ENCODE assay signal across 9 mouse cellular contexts in the genomic region with DNA sequence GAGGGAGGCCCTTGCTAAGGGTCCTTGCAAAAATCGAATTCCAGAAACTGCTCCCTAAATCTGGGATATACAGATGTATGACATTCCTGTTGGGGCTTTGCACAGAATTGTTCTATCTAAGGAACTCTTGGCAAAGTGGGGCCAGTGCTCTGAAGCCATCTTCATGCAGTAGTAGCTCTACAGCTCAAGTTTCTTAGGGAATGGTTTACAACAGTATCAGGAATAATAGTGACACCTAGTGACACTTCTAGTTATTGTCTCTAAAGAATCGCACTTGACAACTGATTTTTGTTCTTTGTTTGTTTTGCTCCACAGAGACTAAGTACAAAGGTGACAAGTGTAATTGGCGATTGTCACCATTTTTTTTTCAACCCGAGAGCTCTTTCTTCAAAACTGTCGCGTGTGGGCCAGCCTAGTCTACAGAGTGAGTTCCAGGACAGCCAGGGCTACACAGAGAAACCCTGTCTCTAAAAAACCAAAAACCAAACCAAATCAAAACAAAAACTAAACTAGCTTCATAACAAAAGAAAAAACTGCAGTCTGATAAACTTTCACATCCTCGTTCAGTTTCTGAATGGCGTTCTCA. TPM values are rescaled to one million over a fixed set of nuclear protein-coding genes. Genes with fewer than 3 reads are reported as not detected.
DNase-seq lines count a peak whose midpoint lies in the region; ATAC-seq and TF ChIP-seq lines count a peak whose summit lies in the region.
"Had no signal": no experiment of that assay in that cellular context is flagged by ENCODE, and none has a peak within 500 bp of the region (broad histone marks: within the 10 kb centered on the region; RNA-seq: fewer than 3 reads in every experiment).

No protein-coding gene starts in this region.

- ATAC-seq in CD4-positive, CD25-positive, alpha-beta regulatory T cell, adult 4 months = peak; percentile 61
- ATAC-seq in embryonic facial prominence, embryonic 14.5 days (ENCODE audit: low read depth) = peak; percentile 15; the same call in 1 of the 2 replicates
- peak; percentile 71 for ATAC-seq in megakaryocyte progenitor cell, adult 5-6 weeks (replicated peaks; ENCODE audit: poor library complexity)

- intact Hi-C loops in heart, adult 2 months (cut with DNase I) = loop anchor here (1.0 to 10.0 kb wide), 5 partner anchors 119 to 444 kb away; no protein-coding TSS in a partner anchor

- no peak for DNase-seq in heart, adult 2 months
- DNase-seq in heart, postnatal 4 days = no peak
- DNase-seq in embryonic facial prominence, embryonic 14.5 days (ENCODE audit: low spot score) = peak; percentile 89
- no peak for DNase-seq in ovary, postnatal 14 days (ENCODE audit: low spot score)
- no peak for DNase-seq in heart, embryonic 10.5 days (ENCODE audit: low spot score)
- no peak for DNase-seq in urinary bladder, adult 2 months (ENCODE audit: low spot score)

- no peak overlapping the region for H3K27ac ChIP-seq in heart, adult 2 months
- H3K27ac ChIP-seq in embryonic facial prominence, embryonic 14.5 days (replicated peaks; ENCODE audit: low read depth, low read length) = no peak overlapping the region
- H3K27ac ChIP-seq in heart, embryonic 10.5 days = no peak overlapping the region
- H3K27ac ChIP-seq: limb, embryonic 12.5 days had no signal

- no peak overlapping the region for H3K9ac ChIP-seq in heart, adult 2 months (ENCODE audit: low read depth, low read length)
- no peak overlapping the region for H3K9ac ChIP-seq in embryonic facial prominence, embryonic 14.5 days (ENCODE audit: low read depth, low read length)
- H3K9ac ChIP-seq: limb, embryonic 12.5 days had no signal

- peaks cover 2% of the 10 kb centered on the region for H3K4me1 ChIP-seq in heart, adult 2 months (ENCODE audit: control insufficient read depth, insufficient read depth, low read length)
- H3K4me1 ChIP-seq in embryonic facial prominence, embryonic 14.5 days (ENCODE audit: control insufficient read depth, insufficient read depth, low read length) = peaks cover 3% of the 10 kb centered on the region; the same call in 1 of the 2 replicates
- 0 out of 2 replicates have a peak, but pooled peaks cover 2% of the 10 kb centered on the region for H3K4me1 ChIP-seq in heart, embryonic 10.5 days

- TF ChIP-seq EP300 in heart, adult 2 months (IDR thresholded peaks at IDR 0.05; ENCODE audit: insufficient read depth, low read depth, low read length) = no peak

- no peak for TF ChIP-seq POLR2A in heart, adult 2 months (IDR thresholded peaks at IDR 0.05; ENCODE audit: insufficient read depth, low read depth, low read length)

- 0 out of 2 replicates have a peak overlapping the region, but pooled peaks have one; percentile 10 for H3K4me2 ChIP-seq in embryonic facial prominence, embryonic 14.5 days (ENCODE audit: low read depth, low read length)
- H3K4me2 ChIP-seq: limb, embryonic 12.5 days had no signal

- WGBS in heart, adult 2 months = 9% methylated on average over 8 of the region's 8 CpGs
- 23% methylated on average over 8 of the region's 8 CpGs for WGBS in embryonic facial prominence, embryonic 14.5 days
- 30% methylated on average over 8 of the region's 8 CpGs for WGBS in heart, embryonic 10.5 days

- no peaks in the 10 kb centered on the region for H3K79me2 ChIP-seq in heart, adult 2 months (replicated peaks; ENCODE audit: control insufficient read depth, insufficient read depth, low read length)

- no peaks in the 10 kb centered on the region for H3K27me3 ChIP-seq in heart, adult 2 months (ENCODE audit: control insufficient read depth, insufficient read depth, low read length)
- H3K27me3 ChIP-seq in embryonic facial prominence, embryonic 14.5 days (replicated peaks; ENCODE audit: control insufficient read depth, insufficient read depth, low read length) = no peaks in the 10 kb centered on the region
- 0 out of 2 replicates have a peak, but pooled peaks cover 12% of the 10 kb centered on the region for H3K27me3 ChIP-seq in heart, embryonic 10.5 days (ENCODE audit: insufficient read depth, poor library complexity, severe bottlenecking)

- H3K9me3 ChIP-seq in embryonic facial prominence, embryonic 14.5 days (ENCODE audit: control insufficient read depth, low read length) = no peaks in the 10 kb centered on the region
- no peaks in the 10 kb centered on the region for H3K9me3 ChIP-seq in heart, embryonic 10.5 days
- H3K9me3 ChIP-seq: limb, embryonic 12.5 days had no signal

- TF ChIP-seq CTCF in heart, adult 2 months (IDR thresholded peaks at IDR 0.05) = peak; percentile 82

- H3K36me3 ChIP-seq in heart, adult 2 months (ENCODE audit: control insufficient read depth, insufficient read depth, low read length) = no peaks in the 10 kb centered on the region
- H3K36me3 ChIP-seq in embryonic facial prominence, embryonic 14.5 days (ENCODE audit: control insufficient read depth, insufficient read depth, low read length) = peaks cover 8% of the 10 kb centered on the region
- peaks cover 6% of the 10 kb centered on the region; the same call in 1 of the 2 replicates for H3K36me3 ChIP-seq in heart, embryonic 10.5 days

- H3K4me3 ChIP-seq in heart, adult 2 months = no peak overlapping the region
- no peak overlapping the region for H3K4me3 ChIP-seq in embryonic facial prominence, embryonic 14.5 days (ENCODE audit: low read depth, low read length)
- no peak overlapping the region for H3K4me3 ChIP-seq in heart, embryonic 10.5 days
- H3K4me3 ChIP-seq: limb, embryonic 12.5 days had no signal

RNA-seq across cellular contexts. Expression of gene Myom1, which starts 33.7 kb away (rescaled TPM):
- total RNA-seq in heart, adult 2 months (2021) = 1,000 to 10,000 TPM in 1 of 2 experiments, 100 to 1,000 TPM in 1; 865 to 1,030 TPM
- 222 and 381 TPM in 2 replicates for polyA plus RNA-seq in heart, adult 2 months (2012; rRNA removed)
- 100 to 1,000 TPM; 944 to 986 TPM for total RNA-seq in heart, postnatal 4 days (2021)
- 1 to 10 TPM in 1 of 2 experiments, under 1 TPM in 1; 0.28 to 1.6 TPM for polyA plus RNA-seq in CD4-positive, CD25-positive, alpha-beta regulatory T cell, adult 4 months (2017; shearing (Covaris generic))
- polyA plus RNA-seq in embryonic facial prominence, embryonic 14.5 days (2014; fragmentation: Nextera tagmentation; extraction: Ambion mirVana) = 53.1 and 61.5 TPM in 2 replicates
- 0.20 and 0.30 TPM in 2 replicates for total RNA-seq in megakaryocyte progenitor cell, adult 5-6 weeks (2015)
- 0.33 and 0.34 TPM in 2 replicates for total RNA-seq in megakaryocyte progenitor cell, adult 5-6 weeks (2017)
- 109 and 198 TPM in 2 replicates for polyA plus RNA-seq in heart, embryonic 10.5 days (2016; fragmentation: Nextera tagmentation; extraction: Ambion mirVana)
- polyA plus RNA-seq in urinary bladder, adult 2 months (2012; rRNA removed) = 110 and 137 TPM in 2 replicates

RNA-seq across cellular contexts. Expression of gene Myl12a, which starts 34.0 kb away (rescaled TPM):
- total RNA-seq in heart, adult 2 months (2021) = 1,000 to 10,000 TPM in 1 of 2 experiments, 100 to 1,000 TPM in 1; 822 to 1,002 TPM
- 617 and 695 TPM in 2 replicates for polyA plus RNA-seq in heart, adult 2 months (2012; rRNA removed)
- 100 to 1,000 TPM; 733 to 785 TPM for total RNA-seq in heart, postnatal 4 days (2021)
- polyA plus RNA-seq in CD4-positive, CD25-positive, alpha-beta regulatory T cell, adult 4 months (2017; shearing (Covaris generic)) = 100 to 1,000 TPM; 601 to 659 TPM
- polyA plus RNA-seq in embryonic facial prominence, embryonic 14.5 days (2014; fragmentation: Nextera tagmentation; extraction: Ambion mirVana) = 690 and 724 TPM in 2 replicates
- total RNA-seq in megakaryocyte progenitor cell, adult 5-6 weeks (2015) = 307 and 338 TPM in 2 replicates
- total RNA-seq in megakaryocyte progenitor cell, adult 5-6 weeks (2017) = 150 and 188 TPM in 2 replicates
- polyA plus RNA-seq in heart, embryonic 10.5 days (2016; fragmentation: Nextera tagmentation; extraction: Ambion mirVana) = 742 and 776 TPM in 2 replicates
- polyA plus RNA-seq in urinary bladder, adult 2 months (2012; rRNA removed) = 294 and 408 TPM in 2 replicates

Comparison
In these comparisons a context has a peak if more than half of its experiments do, and no peak if none do; other contexts are left out.
1. ATAC-seq: peak in every context shown above with its lines; median percentile 71 in megakaryocyte progenitor cell, adult 5-6 weeks; 61 in CD4-positive, CD25-positive, alpha-beta regulatory T cell, adult 4 months; 15 in embryonic facial prominence, embryonic 14.5 days.
2. RNA of gene Myom1, which starts 33.7 kb away (polyA plus RNA-seq): 222 to 381 TPM in heart, adult 2 months, 110 to 137 TPM in urinary bladder, adult 2 months, 109 to 198 TPM in heart, embryonic 10.5 days and 53.1 to 61.5 TPM in embryonic facial prominence, embryonic 14.5 days; 0.28 to 1.6 TPM in CD4-positive, CD25-positive, alpha-beta regulatory T cell, adult 4 months; every median in the first group is over 10 times any median in the second.